Mouse (Mus musculus): Measurements from ENCODE around the gene Lhx8. TPM values are rescaled to one million over a fixed set of nuclear protein-coding genes. Genes with fewer than 3 reads are reported as not detected.

The Lhx8 gene
- polyA plus RNA-seq, 2 experiments from 2014 or later = not detected

DNA sequence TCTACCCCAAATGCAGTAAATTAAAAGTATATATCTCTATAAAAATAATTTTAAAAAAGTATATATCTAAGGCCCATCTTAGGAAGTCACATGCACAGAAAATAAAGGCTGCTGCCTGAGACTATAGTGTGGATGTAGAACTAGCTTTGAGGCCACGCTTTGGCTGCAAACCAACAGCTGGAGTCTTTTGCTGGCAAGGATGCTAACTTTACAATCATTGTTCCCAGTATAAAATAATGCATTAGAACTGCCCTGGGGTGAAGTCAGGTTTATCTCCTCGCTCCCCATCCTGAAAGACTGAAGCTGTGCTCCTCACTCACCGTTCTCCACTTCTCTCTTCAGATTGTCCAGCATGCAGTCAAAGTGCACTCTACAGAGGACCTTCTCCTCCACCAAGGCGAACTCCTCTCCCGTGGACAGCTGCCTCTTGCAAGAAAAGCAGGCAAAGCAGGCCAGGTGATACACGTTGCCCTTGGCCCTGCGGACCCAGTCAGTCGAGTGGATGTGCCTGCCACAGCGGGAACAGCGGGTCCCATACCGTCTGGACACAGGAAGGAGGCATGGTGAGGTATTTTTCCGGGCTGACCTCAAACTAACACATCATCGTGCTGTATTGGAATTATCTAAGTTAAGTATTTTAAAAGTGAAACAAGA, 8.4 kb downstream of the Lhx8 start:
- no peak for ATAC-seq

GRCm38 (mm10) chr3:154317651-154318248, 12.7 kb downstream of the Lhx8 start:
- ATAC-seq = no peak

- ATAC-seq = no peak
Observed at GRCm38 (mm10) chr3:154305163-154305884, 25.1 kb downstream of the Lhx8 start.

- no peak for ATAC-seq
Observed at GRCm38 (mm10) chr3:154301102-154301501, 29.4 kb downstream of the Lhx8 start.

DNA sequence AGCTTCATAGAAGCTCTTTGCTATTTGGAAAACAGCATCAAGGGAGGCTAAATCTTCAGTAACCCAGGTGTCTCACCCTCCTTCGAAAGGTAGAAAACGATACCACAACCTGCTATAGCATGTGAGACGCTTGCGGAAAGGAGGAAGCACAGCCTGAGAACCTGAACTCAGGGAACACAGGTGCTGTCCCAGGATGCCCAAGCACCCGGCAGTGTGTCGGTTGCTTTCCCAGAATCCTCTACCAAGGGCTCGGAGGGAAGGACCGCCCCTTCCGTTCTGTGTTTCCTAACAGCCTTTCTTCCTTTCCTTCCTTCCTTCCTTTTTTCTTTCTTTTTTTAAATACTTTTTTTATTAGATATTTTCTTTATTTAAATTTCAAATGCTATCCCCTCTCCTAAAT, 30.5 kb downstream of the Lhx8 start:
- no peak for ATAC-seq

DNA sequence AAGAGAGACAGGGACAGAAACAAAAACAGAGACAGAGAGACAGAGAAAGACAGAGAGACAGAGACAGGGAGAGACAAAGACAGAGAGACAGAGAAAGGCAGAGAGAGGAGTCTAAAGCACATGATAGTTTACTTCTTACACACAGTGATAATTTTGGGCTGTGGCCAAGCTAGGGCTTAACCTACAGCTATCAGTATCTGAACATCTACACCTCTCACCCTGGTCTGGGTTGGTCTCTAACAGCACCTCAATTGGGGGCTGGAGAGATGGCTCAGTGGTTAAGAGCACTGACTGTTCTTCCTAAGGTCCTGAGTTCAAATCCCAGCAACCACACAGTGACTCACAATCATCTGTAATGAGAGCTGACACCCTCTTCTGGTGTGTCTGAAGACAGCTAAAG, 32.0 kb downstream of the Lhx8 start:
- no peak for ATAC-seq

DNA sequence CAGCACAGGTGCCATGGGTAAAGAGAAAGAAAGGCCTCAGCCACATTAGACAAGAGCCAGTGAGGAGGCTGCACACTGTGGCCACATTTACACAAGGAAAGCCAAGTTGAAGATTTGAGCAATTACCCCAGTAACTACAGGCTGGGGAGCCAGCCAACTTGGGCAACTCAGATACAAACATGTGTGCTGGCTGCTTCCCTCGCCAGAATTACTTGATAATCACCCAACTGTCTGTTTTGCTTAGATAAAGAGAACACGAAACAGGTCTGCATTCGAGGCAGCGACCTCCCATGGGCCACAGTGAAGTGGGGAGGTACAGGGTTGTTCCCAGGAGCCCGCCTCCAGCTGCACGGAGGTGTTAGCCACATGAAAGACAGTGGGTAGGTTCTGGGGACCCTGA, 33.0 kb downstream of the Lhx8 start:
- ATAC-seq = no peak

- ATAC-seq = no peak
Observed at GRCm38 (mm10) chr3:154294924-154295834, 35.3 kb downstream of the Lhx8 start.

DNA sequence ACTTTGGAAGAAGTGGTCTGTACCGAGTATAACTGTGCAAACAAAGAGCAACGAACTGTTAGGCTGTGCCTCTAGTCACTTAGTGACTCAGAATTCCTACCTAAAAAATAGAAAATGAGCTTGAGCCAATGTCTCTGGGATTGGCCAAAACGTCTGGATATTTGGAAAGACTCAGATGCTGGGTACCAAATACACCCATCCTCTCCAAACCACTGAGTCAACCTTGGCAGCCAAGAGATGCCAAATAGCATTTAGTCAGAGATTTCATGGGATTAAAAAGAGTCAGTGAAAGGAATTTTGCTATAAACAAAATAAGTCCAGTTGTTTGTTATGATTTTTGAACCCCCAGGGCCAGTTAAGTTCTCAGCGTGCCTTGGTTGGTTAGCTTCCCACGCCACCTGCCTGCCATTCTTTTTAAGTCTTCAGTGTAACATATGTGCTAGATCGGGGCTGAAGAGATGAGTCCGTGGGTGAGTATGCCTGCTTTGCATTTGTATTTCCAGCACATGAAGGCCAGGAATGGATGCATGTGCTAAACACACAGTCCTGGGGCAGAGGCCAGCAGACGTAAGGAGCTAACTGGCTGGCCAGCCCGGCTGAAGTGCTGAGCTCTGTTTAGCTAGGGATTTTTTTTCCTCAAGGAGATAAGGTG, 36.5 kb downstream of the Lhx8 start:
- ATAC-seq = no peak

DNA sequence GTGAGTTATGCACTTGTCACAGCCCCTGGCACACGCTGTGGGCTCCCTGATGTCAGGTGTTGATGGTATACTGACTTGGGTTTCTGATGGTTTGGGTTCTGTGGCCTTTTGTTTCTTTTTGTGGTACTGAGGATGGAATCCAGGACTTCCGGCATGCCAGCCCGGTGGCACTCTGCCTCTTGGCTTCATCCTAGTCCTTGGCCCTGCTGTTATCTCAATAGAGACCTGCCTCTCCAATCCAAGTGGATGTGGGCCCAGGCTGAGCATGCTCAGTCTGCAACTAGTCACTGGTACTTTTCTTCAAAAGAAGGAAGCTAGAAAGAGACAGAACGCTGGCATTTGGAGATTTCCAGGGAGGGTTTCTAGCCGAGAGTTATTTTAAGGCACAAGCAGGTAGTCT, 38.3 kb downstream of the Lhx8 start:
- no peak for ATAC-seq

GRCm38 (mm10) chr3:154290351-154290750, 40.1 kb downstream of the Lhx8 start:
- no peak for ATAC-seq

DNA sequence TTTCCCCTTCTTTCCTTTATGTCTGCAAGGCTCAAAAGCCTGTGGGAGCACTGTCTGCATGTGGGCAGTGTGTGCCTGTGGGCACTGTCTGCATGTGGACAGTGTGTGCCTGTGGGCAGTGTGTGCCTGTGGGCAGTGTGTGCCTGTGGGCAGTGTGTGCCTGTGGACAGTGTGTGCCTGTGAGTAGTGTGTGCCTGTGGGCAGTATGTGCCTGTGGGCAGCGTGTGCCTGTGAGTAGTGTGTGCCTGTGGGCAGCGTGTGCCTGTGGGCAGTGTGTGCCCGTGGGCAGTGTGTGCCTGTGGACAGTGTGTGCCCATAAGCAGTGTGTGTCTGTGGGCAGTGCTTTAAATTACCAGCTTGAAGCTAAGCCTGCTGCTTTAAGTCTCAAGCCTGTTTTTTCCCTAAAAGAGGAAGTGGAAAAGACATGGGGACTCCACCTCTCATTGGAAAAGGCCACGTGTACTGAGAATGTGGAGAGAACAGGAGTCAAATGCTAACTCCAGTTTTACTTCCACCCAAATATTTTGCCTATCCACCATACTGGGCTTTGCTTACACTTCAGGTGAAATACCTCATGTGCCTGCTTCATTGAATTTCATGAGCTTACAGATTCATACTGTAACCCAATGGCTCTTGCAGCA, 41.9 kb downstream of the Lhx8 start:
- ATAC-seq = no peak

GRCm38 (mm10) chr3:154287217-154287616, 43.2 kb downstream of the Lhx8 start:
- no peak for ATAC-seq

DNA sequence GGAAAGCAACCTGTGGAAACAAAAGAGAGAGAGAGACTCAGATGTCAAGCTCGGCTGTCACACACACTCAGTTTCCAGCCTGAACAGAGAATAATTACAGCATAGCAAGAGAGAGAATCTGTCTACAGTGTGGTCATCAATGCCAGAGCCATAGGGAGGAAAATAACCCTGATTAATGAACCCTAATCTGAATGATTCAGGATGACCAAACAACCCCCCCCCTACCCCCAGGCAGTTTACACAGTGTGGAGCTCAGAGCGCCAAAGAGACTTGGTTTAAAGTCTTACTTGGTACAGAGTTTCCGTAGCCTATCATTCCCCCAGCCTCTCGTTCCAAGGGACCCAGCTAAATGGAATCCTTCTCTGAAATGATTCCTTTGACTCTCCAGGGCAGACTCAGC, 45.1 kb downstream of the Lhx8 start:
- no peak for ATAC-seq

- ATAC-seq = no peak
Observed at GRCm38 (mm10) chr3:154284260-154284659, 46.2 kb downstream of the Lhx8 start.

GRCm38 (mm10) chr3:154274681-154275080, 55.8 kb downstream of the Lhx8 start:
- ATAC-seq = no peak

GRCm38 (mm10) chr3:154269757-154270366, 60.6 kb downstream of the Lhx8 start:
- ATAC-seq = peak; percentile 49

- no peak for ATAC-seq
Observed at GRCm38 (mm10) chr3:154268313-154268712, 62.1 kb downstream of the Lhx8 start.

DNA sequence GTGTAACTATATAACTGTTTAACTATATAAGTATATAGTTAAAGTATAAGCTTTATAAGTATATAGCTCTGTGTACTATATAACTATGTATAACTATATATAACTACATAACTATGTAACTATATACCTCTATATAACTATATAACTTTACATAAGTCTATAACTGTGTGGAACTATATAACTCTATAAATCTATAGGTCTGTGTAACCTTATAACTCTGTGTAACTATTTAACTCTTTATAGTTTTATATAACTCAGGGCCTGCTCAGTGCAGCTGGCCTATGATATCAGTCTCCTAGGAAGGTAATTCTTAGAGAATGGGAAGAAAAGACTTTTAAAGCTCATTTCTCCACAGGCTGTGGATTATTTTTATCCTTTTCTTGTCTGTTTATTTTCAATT, 73.1 kb downstream of the Lhx8 start:
- ATAC-seq = no peak
